Mouse (Mus musculus) ES-Bruce4 (cell line): ENCODE data around the gene Gss. TPM values are rescaled to one million over a fixed set of nuclear protein-coding genes. Genes with fewer than 3 reads are reported as not detected.
A peak's percentile ranks its signal among the peaks of the same experiment; 100 is the strongest.

Source experiments
- H3K27ac ChIP-seq: 2 replicates; pipeline ENCODE4 v1.5.1; 2012; ENCODE audit warnings: low read length, inconsistent platforms; ENCODE audit not compliant: insufficient read depth
- H3K27me3 ChIP-seq: 2 replicates; pipeline ENCODE4 v1.6.1; 2012; ENCODE audit warnings: mild to moderate bottlenecking, low read length, inconsistent platforms; ENCODE audit not compliant: control insufficient read depth, poor library complexity, insufficient read depth, severe bottlenecking
- H3K36me3 ChIP-seq: 2 replicates; pipeline ENCODE4 v1.6.1; 2012; ENCODE audit warnings: inconsistent platforms, mild to moderate bottlenecking, low read length, moderate library complexity; ENCODE audit not compliant: control insufficient read depth, poor library complexity, insufficient read depth, severe bottlenecking
- H3K4me1 ChIP-seq: one replicate; pipeline ENCODE4 v1.8.1; 2011; ENCODE audit warnings: low read length; ENCODE audit not compliant: control insufficient read depth, insufficient read depth
- H3K4me3 ChIP-seq: 2 replicates; pipeline ENCODE4 v1.5.1; 2011; ENCODE audit warnings: low read depth, mild to moderate bottlenecking, low read length
- H3K9ac ChIP-seq: 2 replicates; pipeline ENCODE4 v1.6.1; 2012; ENCODE audit warnings: low read depth, mild to moderate bottlenecking, inconsistent platforms; ENCODE audit not compliant: poor library complexity, severe bottlenecking
- H3K9me3 ChIP-seq: replicated peaks from 2 replicates; pipeline ENCODE4 v1.6.1; 2012; ENCODE audit warnings: mild to moderate bottlenecking, low read length, inconsistent platforms; ENCODE audit not compliant: control insufficient read depth, poor library complexity, insufficient read depth, severe bottlenecking
- CTCF ChIP-seq: IDR thresholded peaks from one replicate; pipeline ENCODE4 v1.8.1; 2011; ENCODE audit warnings: low read depth, low read length
- EP300 ChIP-seq: IDR thresholded peaks from 2 replicates; pipeline ENCODE4 v1.6.1; 2011; ENCODE audit warnings: low read depth, low read length; ENCODE audit not compliant: insufficient read depth
- POLR2A ChIP-seq: IDR thresholded peaks from one replicate; pipeline ENCODE4 v1.8.1; 2011; ENCODE audit warnings: low read length; ENCODE audit not compliant: insufficient read depth
- polyA plus RNA-seq: library from polyadenylated mRNA; stranded (reverse); fragments of >200 nt; gene quantifications from 2 replicates; pipeline ENCODE4 v1.2.4, GENCODE M21; 2011; ENCODE audit warnings: low read depth; ENCODE audit not compliant: missing spikeins, insufficient read depth, insufficient read length

Gene Gss
- polyA plus RNA-seq, 1 experiment = 14.8 TPM

GRCm38 (mm10) chr2:155515941-155516340, 76.7 kb downstream of the Gss start:
- no peaks in the 10 kb centered on the region for H3K9me3 ChIP-seq
- no peak overlapping the region for H3K9ac ChIP-seq
- H3K4me3 ChIP-seq = no peak overlapping the region
- no peak overlapping the region for H3K27ac ChIP-seq
- no peaks in the 10 kb centered on the region for H3K36me3 ChIP-seq
- no peaks in the 10 kb centered on the region for H3K27me3 ChIP-seq
- TF ChIP-seq EP300 = no peak
- TF ChIP-seq POLR2A = no peak
- peak; percentile 42 for TF ChIP-seq CTCF
- no peaks in the 10 kb centered on the region for H3K4me1 ChIP-seq

GRCm38 (mm10) chr2:155514666-155515065, 77.9 kb downstream of the Gss start:
- no peaks in the 10 kb centered on the region for H3K36me3 ChIP-seq
- H3K4me3 ChIP-seq = peak overlapping the region; percentile 16; the same call in 1 of the 2 replicates
- H3K4me1 ChIP-seq = no peaks in the 10 kb centered on the region
- H3K9ac ChIP-seq = 0 out of 2 replicates have a peak overlapping the region, but pooled peaks have one; percentile 14
- no peak overlapping the region for H3K27ac ChIP-seq
- H3K27me3 ChIP-seq = no peaks in the 10 kb centered on the region
- no peaks in the 10 kb centered on the region for H3K9me3 ChIP-seq
- TF ChIP-seq CTCF (peak; percentile 39), POLR2A (no peak), EP300 (no peak)

- no peaks in the 10 kb centered on the region for H3K36me3 ChIP-seq
- no peak overlapping the region for H3K4me3 ChIP-seq
- H3K9me3 ChIP-seq = no peaks in the 10 kb centered on the region
- TF ChIP-seq EP300 (no peak), POLR2A (no peak), CTCF (no peak)
- H3K4me1 ChIP-seq = no peaks in the 10 kb centered on the region
- no peaks in the 10 kb centered on the region for H3K27me3 ChIP-seq
- no peak overlapping the region for H3K27ac ChIP-seq
- H3K9ac ChIP-seq = no peak overlapping the region
These were observed 79.1 kb downstream of the Gss start for GRCm38 (mm10) chr2:155513543-155513942.

Other genes starting within 250 kb of the Gss start
- 36.9 and 44.1 TPM in 2 replicates for gene Pigu, start 235.4 kb downstream of the Gss start, polyA plus RNA-seq
- gene Trp53inp2, start 211.8 kb downstream of the Gss start, polyA plus RNA-seq = 24.9 and 25.7 TPM in 2 replicates
- 26.4 and 31.0 TPM in 2 replicates for gene Ncoa6, start 118.9 kb downstream of the Gss start, polyA plus RNA-seq
- 6.3 and 10.3 TPM in 2 replicates for gene Acss2, start 74.9 kb downstream of the Gss start, polyA plus RNA-seq
- 1.1 and 1.4 TPM in 2 replicates for gene Ggt7, start 74.6 kb downstream of the Gss start, polyA plus RNA-seq
- 0.70 and 1.0 TPM in 2 replicates for gene Myh7b, start 18.4 kb upstream of the Gss start, polyA plus RNA-seq
- gene Trpc4ap, start 99.6 kb upstream of the Gss start, polyA plus RNA-seq = 80.0 and 81.2 TPM in 2 replicates
- 21.7 and 23.1 TPM in 2 replicates for gene Edem2, start 136.7 kb upstream of the Gss start, polyA plus RNA-seq
- not detected in 2 replicates for gene Gm17581, start 143.1 kb upstream of the Gss start, polyA plus RNA-seq
- gene Procr, start 158.3 kb upstream of the Gss start, polyA plus RNA-seq = 4.7 and 6.6 TPM in 2 replicates
- 0.18 and 0.26 TPM in 2 replicates for gene Mmp24, start 182.5 kb upstream of the Gss start, polyA plus RNA-seq
- gene BC029722, start 226.6 kb upstream of the Gss start, polyA plus RNA-seq = 10.1 and 11.2 TPM in 2 replicates
- 92.4 and 114 TPM in 2 replicates for gene Eif6, start 234.1 kb upstream of the Gss start, polyA plus RNA-seq
- 0.30 and 0.50 TPM in 2 replicates for gene Fam83c, start 242.0 kb upstream of the Gss start, polyA plus RNA-seq